Mouse (Mus musculus) G1E (cell line): Measurements from ENCODE around the gene Cab39l. TPM values are rescaled to one million over a fixed set of nuclear protein-coding genes. Genes with fewer than 3 reads are reported as not detected.

Source experiments
- ATAC-seq: 2 replicates; pipeline ENCODE4 v1.8.0; 2016; ENCODE audit warnings: mild to moderate bottlenecking; ENCODE audit not compliant: insufficient number of reproducible peaks, poor library complexity, low FRiP score, severe bottlenecking; ENCODE audit errors: extremely low read depth
- DNase-seq: peaks from one replicate; pipeline ENCODE4 v3.0.0; 2012; ENCODE audit warnings: low spot score
- H3K27me3 ChIP-seq: 2 replicates; pipeline ENCODE4 v1.6.1; 2012; ENCODE audit warnings: mild to moderate bottlenecking, low read length, inconsistent platforms; ENCODE audit not compliant: insufficient read depth
- H3K36me3 ChIP-seq: replicated peaks from 2 replicates; pipeline ENCODE3; 2012; ENCODE audit warnings: mild to moderate bottlenecking, inconsistent platforms
- H3K4me1 ChIP-seq: 2 replicates; pipeline ENCODE4 v1.6.1; 2012; ENCODE audit warnings: low read depth, low read length, inconsistent platforms, mixed read lengths; ENCODE audit not compliant: insufficient read depth
- H3K4me3 ChIP-seq: 2 replicates; pipeline ENCODE4 v1.5.1; 2012; ENCODE audit warnings: low read depth, mild to moderate bottlenecking, inconsistent platforms, low read length, moderate library complexity, mixed read lengths
- H3K9me3 ChIP-seq: replicated peaks from 2 replicates; pipeline ENCODE4 v1.6.1; 2012; ENCODE audit warnings: inconsistent platforms
- CTCF ChIP-seq: IDR thresholded peaks from 2 replicates; pipeline ENCODE4 v1.5.1; 2012; ENCODE audit warnings: low read depth, low read length, inconsistent platforms, mixed read lengths
- GATA1 ChIP-seq: IDR thresholded peaks from 2 replicates; pipeline ENCODE4 v1.6.1; 2012; ENCODE audit warnings: borderline replicate concordance, low read length, inconsistent platforms, mixed read lengths
- GATA2 ChIP-seq: IDR thresholded peaks from 2 replicates; pipeline ENCODE4 v1.6.1; 2012; ENCODE audit warnings: low read depth, low read length, inconsistent platforms, borderline replicate concordance
- POLR2AphosphoS5 ChIP-seq: IDR thresholded peaks from 2 replicates; pipeline ENCODE4 v1.6.1; 2012; ENCODE audit warnings: low read depth, low read length, inconsistent platforms; ENCODE audit not compliant: insufficient replicate concordance
- TAL1 ChIP-seq: conservative IDR thresholded peaks from 2 replicates; pipeline ENCODE4 v1.6.1; 2012; ENCODE audit warnings: low read depth, low read length, inconsistent platforms, mixed read lengths
- polyA plus RNA-seq: library from polyadenylated mRNA; stranded (reverse); fragments of >175 nt; gene quantifications from 2 replicates; pipeline ENCODE4 v1.2.3, GENCODE M21; 2012
- total RNA-seq, 2 experiments: library from RNA; stranded (forward) in 1 of 2; stranded (reverse) in 1 of 2; fragments of 200-1000 nt in 1 of 2; fragments of >200 nt in 1 of 2; fragmentation: Nextera tagmentation in 1 of 2; gene quantifications; 2 replicates each; pipeline ENCODE4 v1.2.3; 2014 to 2017

Cab39l gene
- total and polyA plus RNA-seq, 3 experiments: 2.2 to 100 (median 52.0) TPM

DNA sequence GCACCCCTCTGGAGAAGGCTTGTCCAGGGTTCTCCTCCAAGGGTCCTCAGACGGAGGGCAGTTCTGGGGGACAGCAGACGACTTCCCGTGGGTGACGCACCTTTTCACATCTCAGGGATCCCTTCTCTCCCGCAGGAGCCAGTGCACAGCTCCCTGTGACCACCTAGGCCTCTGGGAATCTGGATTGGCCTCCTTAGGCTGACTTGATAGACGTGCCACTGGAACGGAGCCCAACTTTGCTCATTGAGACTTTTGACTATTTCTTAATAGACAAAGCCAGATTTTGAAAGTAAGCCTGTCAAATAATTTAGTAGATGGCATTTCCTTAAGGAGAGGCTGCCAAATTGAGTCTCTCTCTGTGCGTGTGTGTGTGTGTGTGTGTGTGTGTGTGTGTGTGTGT, 185.9 kb downstream of the Cab39l start:
- peaks cover 15% of the 10 kb centered on the region for H3K9me3 ChIP-seq
- H3K4me3 ChIP-seq: no peak overlapping the region
- no peaks in the 10 kb centered on the region for H3K4me1 ChIP-seq
- ATAC-seq: no peak
- no peaks in the 10 kb centered on the region for H3K36me3 ChIP-seq
- no peaks in the 10 kb centered on the region for H3K27me3 ChIP-seq
- TF ChIP-seq POLR2AphosphoS5: no peak
- no peak for TF ChIP-seq CTCF
- no peak for TF ChIP-seq TAL1
- TF ChIP-seq GATA1: no peak
- TF ChIP-seq GATA2: no peak
- no peak for DNase-seq

DNA sequence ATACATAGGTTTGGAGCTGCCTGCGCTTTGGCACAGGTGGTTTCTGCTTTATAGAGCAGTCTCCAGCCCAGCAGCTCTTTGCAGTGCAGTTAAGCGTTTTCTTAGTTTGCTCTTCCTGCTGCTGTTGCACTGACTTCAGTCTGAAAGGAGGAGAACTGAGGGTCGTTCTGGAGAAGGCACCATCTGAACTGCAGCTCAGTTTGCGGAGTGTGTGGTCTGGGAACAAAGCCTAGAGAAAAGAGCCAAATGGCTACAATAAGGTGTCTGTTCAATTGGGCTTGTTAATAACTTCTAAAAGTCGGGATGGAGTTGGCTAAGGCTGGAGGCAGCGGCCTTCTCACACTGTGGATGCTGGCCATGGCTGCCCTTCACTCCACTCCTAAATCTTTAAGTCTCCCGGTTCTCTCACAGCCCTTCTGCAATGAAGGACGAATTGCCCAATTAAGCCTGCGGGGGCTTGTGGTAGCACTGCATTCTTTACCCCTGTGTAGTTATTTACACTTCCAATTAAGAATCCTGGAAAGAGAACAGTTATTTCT, 186.4 kb downstream of the Cab39l start:
- no peaks in the 10 kb centered on the region for H3K36me3 ChIP-seq
- ATAC-seq: no peak
- TF ChIP-seq GATA1 (no peak), TAL1 (no peak), CTCF (no peak), GATA2 (no peak), POLR2AphosphoS5 (no peak)
- no peak for DNase-seq
- H3K4me3 ChIP-seq: no peak overlapping the region
- peaks cover 15% of the 10 kb centered on the region for H3K9me3 ChIP-seq
- H3K27me3 ChIP-seq: no peaks in the 10 kb centered on the region
- no peaks in the 10 kb centered on the region for H3K4me1 ChIP-seq

DNA sequence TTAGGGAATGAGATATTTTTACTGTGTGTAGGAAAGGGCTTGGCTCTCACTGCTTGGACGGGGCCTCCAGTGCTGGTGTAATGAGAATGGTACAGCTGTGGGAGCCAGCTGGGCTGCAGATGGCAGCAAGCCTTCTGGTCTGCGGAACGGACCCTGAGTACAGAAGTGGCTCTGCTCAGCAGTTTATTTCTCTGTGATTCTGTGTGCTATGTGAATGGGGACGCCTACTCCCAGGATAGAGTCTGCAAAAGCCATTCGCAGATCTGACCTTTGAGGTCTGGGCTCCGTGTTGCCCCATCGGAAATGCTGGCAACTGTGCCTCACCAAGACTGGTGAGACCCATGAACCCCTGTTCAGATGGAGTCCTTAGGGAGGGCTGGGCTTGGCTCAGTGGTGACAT, 187.1 kb downstream of the Cab39l start:
- DNase-seq (no peak), ATAC-seq (no peak)
- Histone ChIP-seq H3K4me3 (no peak overlapping the region), H3K4me1 (no peaks in the 10 kb centered on the region), H3K9me3 (peaks cover 15% of the 10 kb centered on the region), H3K27me3 (no peaks in the 10 kb centered on the region), H3K36me3 (no peaks in the 10 kb centered on the region)
- no peak for TF ChIP-seq CTCF
- TF ChIP-seq TAL1: no peak
- TF ChIP-seq POLR2AphosphoS5: no peak
- no peak for TF ChIP-seq GATA1
- no peak for TF ChIP-seq GATA2

DNA sequence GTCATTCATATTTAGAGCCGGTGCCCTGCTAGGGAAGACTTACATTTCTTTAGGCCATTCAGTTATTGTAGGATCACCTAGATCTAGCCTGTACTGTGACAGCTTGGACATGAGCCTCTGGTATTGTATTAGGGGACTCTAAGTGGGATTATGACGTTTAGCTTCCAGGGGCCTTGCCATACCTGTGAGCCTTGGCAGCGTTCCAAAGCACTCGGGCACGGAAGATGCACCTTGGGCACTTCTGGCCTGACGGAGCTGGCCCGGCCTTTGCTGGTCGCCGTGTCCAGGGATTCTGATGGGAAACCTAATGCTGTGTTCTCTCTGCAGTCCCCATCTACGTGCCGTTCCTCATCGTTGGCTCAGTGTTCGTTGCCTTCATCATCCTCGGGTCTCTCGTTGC, 188.5 kb downstream of the Cab39l start:
- no peaks in the 10 kb centered on the region for H3K36me3 ChIP-seq
- ATAC-seq (no peak), DNase-seq (no peak)
- H3K4me3 ChIP-seq: no peak overlapping the region
- H3K4me1 ChIP-seq: no peaks in the 10 kb centered on the region
- H3K9me3 ChIP-seq: peaks cover 15% of the 10 kb centered on the region
- TF ChIP-seq TAL1 (no peak), GATA2 (no peak), GATA1 (no peak), POLR2AphosphoS5 (no peak), CTCF (no peak)
- H3K27me3 ChIP-seq: no peaks in the 10 kb centered on the region

DNA sequence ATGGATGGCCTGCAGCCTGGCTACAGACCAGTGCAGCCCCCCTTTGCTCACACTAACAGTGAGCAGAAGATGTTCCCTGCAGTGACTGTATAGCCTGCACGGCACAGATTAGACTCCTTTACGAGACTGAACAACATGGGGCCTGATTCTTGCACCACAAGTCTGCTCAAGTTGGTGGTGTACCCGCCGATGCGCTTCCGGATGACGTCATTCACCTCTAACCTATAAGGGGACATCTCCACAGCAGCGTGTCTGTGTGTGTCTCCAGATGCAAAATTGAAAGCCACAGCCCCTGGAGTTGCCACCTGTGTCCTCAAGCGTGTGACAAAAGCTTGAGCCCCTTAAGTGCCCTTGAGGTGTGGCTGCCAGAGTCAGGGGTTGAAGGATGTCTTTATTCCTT, 189.3 kb downstream of the Cab39l start:
- H3K4me3 ChIP-seq: no peak overlapping the region
- DNase-seq (no peak), ATAC-seq (no peak)
- no peaks in the 10 kb centered on the region for H3K36me3 ChIP-seq
- no peak for TF ChIP-seq CTCF
- no peak for TF ChIP-seq POLR2AphosphoS5
- TF ChIP-seq GATA1: no peak
- TF ChIP-seq TAL1: no peak
- TF ChIP-seq GATA2: no peak
- H3K4me1 ChIP-seq: no peaks in the 10 kb centered on the region
- no peaks in the 10 kb centered on the region for H3K27me3 ChIP-seq
- peaks cover 13% of the 10 kb centered on the region for H3K9me3 ChIP-seq

DNA sequence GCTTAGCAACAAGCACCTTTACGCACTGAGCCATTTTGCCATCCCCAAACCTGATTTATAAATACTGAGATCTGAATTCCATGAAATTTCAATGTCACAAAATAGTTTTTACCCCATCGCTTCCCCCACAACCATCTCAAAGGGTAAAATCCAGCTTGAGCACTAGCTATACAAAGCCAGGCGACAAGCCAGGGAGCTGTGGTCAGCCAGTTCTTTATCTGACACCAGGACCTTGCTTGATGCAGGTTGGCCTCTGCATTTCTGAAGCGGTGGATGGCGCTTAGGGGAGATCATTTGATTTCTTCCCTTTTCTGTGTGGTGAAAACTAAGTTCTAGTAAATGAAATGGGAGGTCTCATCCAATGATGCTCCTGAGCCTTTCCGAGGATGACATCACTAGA, 191.3 kb downstream of the Cab39l start:
- H3K4me3 ChIP-seq: no peak overlapping the region
- no peak for DNase-seq
- H3K27me3 ChIP-seq: no peaks in the 10 kb centered on the region
- no peaks in the 10 kb centered on the region for H3K36me3 ChIP-seq
- H3K9me3 ChIP-seq: peaks cover 3% of the 10 kb centered on the region; the same call in 1 of the 2 replicates
- ATAC-seq: no peak
- no peaks in the 10 kb centered on the region for H3K4me1 ChIP-seq
- TF ChIP-seq CTCF (no peak), GATA1 (no peak), GATA2 (no peak), POLR2AphosphoS5 (no peak), TAL1 (no peak)

DNA sequence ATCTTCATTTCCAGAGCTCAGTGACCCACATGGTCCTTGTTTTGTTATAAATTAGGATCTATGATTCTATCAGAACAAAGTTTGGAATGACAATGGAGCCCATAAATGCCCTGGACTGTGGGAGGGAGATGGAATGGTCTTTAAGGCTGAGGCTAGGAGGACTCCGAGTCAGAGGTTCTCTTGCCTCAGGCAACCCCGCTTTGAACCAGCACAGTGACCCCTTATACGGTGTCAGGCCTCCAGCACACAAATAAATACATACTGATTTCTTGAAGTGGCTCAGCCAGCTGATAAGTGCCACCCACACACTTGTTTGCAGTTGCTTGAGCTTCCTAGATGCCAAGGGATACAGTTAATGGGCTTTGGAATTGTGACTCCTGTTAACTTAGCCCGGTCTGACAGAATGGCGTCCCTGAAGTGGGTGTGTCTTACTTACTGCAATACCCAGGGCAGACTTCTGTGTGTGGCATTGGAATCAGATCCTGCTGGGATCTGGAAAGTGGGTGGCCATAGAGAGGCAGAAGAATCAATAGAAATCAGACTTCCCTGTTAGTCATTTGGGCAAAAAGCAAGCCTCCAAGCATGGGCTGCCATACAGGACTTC, 192.6 kb downstream of the Cab39l start:
- no peaks in the 10 kb centered on the region for H3K36me3 ChIP-seq
- no peak for DNase-seq

More for the DNA sequence above, 192.6 kb downstream of the Cab39l start:
- no peak for ATAC-seq
- Histone ChIP-seq H3K27me3 (no peaks in the 10 kb centered on the region), H3K4me3 (no peak overlapping the region), H3K9me3 (peaks cover 3% of the 10 kb centered on the region; the same call in 1 of the 2 replicates), H3K4me1 (no peaks in the 10 kb centered on the region)
- no peak for TF ChIP-seq POLR2AphosphoS5
- no peak for TF ChIP-seq CTCF
- no peak for TF ChIP-seq GATA2
- TF ChIP-seq TAL1: no peak
- no peak for TF ChIP-seq GATA1
